ENCODE assay signal across 10 mouse cellular contexts in the genomic region with DNA sequence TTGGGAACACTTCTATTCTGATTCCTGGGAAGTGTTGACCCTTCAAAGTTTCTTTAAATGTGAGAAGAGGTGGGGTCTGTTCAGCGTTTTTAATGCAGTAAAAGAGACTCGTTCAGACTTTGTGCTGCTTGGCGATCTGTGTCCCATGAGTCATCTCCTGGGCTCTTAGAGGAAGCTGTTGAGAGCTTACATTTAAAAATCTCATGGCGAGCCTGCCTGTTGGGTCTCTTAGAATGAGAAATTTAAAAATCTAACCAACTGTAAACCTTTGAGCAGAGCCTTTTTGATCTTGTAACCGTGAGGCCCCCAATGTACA. TPM values are rescaled to one million over a fixed set of nuclear protein-coding genes. Genes with fewer than 3 reads are reported as not detected.
DNase-seq lines count a peak whose midpoint lies in the region; ATAC-seq and TF ChIP-seq lines count a peak whose summit lies in the region.
"Had no signal": no experiment of that assay in that cellular context is flagged by ENCODE, and none has a peak within 500 bp of the region (broad histone marks: within the 10 kb centered on the region; RNA-seq: fewer than 3 reads in every experiment).

No protein-coding gene starts in this region.

- peaks cover 53% of the 10 kb centered on the region for H3K4me1 ChIP-seq in heart, embryonic 12.5 days (replicated peaks)
- H3K4me1 ChIP-seq in lung, embryonic 15.5 days = peaks cover 35% of the 10 kb centered on the region
- peaks cover 5% of the 10 kb centered on the region; the same call in 1 of the 2 replicates for H3K4me1 ChIP-seq in intestine, postnatal 0 days (replicated peaks; ENCODE audit: control insufficient read depth, insufficient read depth, low read length)
- H3K4me1 ChIP-seq in stomach, embryonic 15.5 days = peaks cover 22% of the 10 kb centered on the region
- H3K4me1 ChIP-seq in midbrain, embryonic 10.5 days = peaks cover 13% of the 10 kb centered on the region

- WGBS in heart, embryonic 12.5 days = 35% methylated on average over 5 of the region's 5 CpGs
- WGBS in lung, embryonic 15.5 days = 55% methylated on average over 5 of the region's 5 CpGs
- whole genome bisulfite sequencing in intestine, postnatal 0 days = 25% methylated on average over 5 of the region's 5 CpGs
- WGBS in stomach, embryonic 15.5 days = 49% methylated on average over 5 of the region's 5 CpGs
- WGBS in midbrain, embryonic 10.5 days = 76% methylated on average over 5 of the region's 5 CpGs

- H3K27ac ChIP-seq in heart, embryonic 12.5 days (ENCODE audit: poor library complexity, severe bottlenecking) = peak overlapping the region; percentile 61; the same call in 1 of the 2 replicates
- H3K27ac ChIP-seq in lung, embryonic 15.5 days = 0 out of 2 replicates have a peak overlapping the region, but pooled peaks have one; percentile 5
- peak overlapping the region; percentile 36; the same call in 1 of the 2 replicates for H3K27ac ChIP-seq in intestine, postnatal 0 days (ENCODE audit: low read depth, low read length)
- peak overlapping the region; percentile 53 for H3K27ac ChIP-seq in stomach, embryonic 15.5 days
- H3K27ac ChIP-seq in midbrain, embryonic 10.5 days (replicated peaks) = no peak overlapping the region

- no peak for ATAC-seq in heart, embryonic 12.5 days (ENCODE audit: insufficient number of reproducible peaks, low FRiP score)
- ATAC-seq in lung, embryonic 15.5 days (ENCODE audit: borderline replicate concordance, extremely low read depth, low FRiP score, low TSS enrichment) = no peak
- ATAC-seq in intestine, postnatal 0 days = no peak
- no peak for ATAC-seq in stomach, embryonic 15.5 days (ENCODE audit: insufficient read depth, low FRiP score, low read depth)

- intact Hi-C loops in heart, postnatal 10 days (cut with DNase I) = loop anchor here (5.0 kb wide), 1 partner anchor 36 kb away; no protein-coding TSS in a partner anchor

- no peak overlapping the region for H3K4me3 ChIP-seq in heart, embryonic 12.5 days
- H3K4me3 ChIP-seq in lung, embryonic 15.5 days = no peak overlapping the region
- H3K4me3 ChIP-seq in intestine, postnatal 0 days (ENCODE audit: low read depth, low read length) = no peak overlapping the region
- H3K4me3 ChIP-seq in stomach, embryonic 15.5 days (replicated peaks) = no peak overlapping the region
- H3K4me3 ChIP-seq in midbrain, embryonic 10.5 days = no peak overlapping the region

- no peak overlapping the region for H3K9ac ChIP-seq in heart, embryonic 12.5 days
- H3K9ac ChIP-seq in lung, embryonic 15.5 days = no peak overlapping the region
- no peak overlapping the region for H3K9ac ChIP-seq in intestine, postnatal 0 days (ENCODE audit: low read depth, low read length)
- no peak overlapping the region for H3K9ac ChIP-seq in stomach, embryonic 15.5 days

- TF ChIP-seq CTCF in intestine, postnatal 0 days (IDR thresholded peaks at IDR 0.05; ENCODE audit: low read depth) = no peak

- H3K4me2 ChIP-seq in heart, embryonic 12.5 days = no peak overlapping the region
- no peak overlapping the region for H3K4me2 ChIP-seq in lung, embryonic 15.5 days
- no peak overlapping the region for H3K4me2 ChIP-seq in intestine, postnatal 0 days (replicated peaks; ENCODE audit: low read depth)
- no peak overlapping the region for H3K4me2 ChIP-seq in stomach, embryonic 15.5 days

- H3K36me3 ChIP-seq in heart, embryonic 12.5 days = peaks cover 12% of the 10 kb centered on the region
- peaks cover 8% of the 10 kb centered on the region; the same call in 1 of the 2 replicates for H3K36me3 ChIP-seq in lung, embryonic 15.5 days
- H3K36me3 ChIP-seq in intestine, postnatal 0 days (ENCODE audit: control insufficient read depth, insufficient read depth) = peaks cover 3% of the 10 kb centered on the region; the same call in 1 of the 2 replicates
- peaks cover 6% of the 10 kb centered on the region; the same call in 1 of the 2 replicates for H3K36me3 ChIP-seq in stomach, embryonic 15.5 days
- H3K36me3 ChIP-seq in midbrain, embryonic 10.5 days = peaks cover 4% of the 10 kb centered on the region; the same call in 1 of the 2 replicates

- H3K27me3 ChIP-seq in heart, embryonic 12.5 days (replicated peaks) = no peaks in the 10 kb centered on the region
- H3K27me3 ChIP-seq in lung, embryonic 15.5 days = no peaks in the 10 kb centered on the region
- H3K27me3 ChIP-seq in intestine, postnatal 0 days (replicated peaks; ENCODE audit: control insufficient read depth, insufficient read depth, low read length) = no peaks in the 10 kb centered on the region
- H3K27me3 ChIP-seq in stomach, embryonic 15.5 days (replicated peaks) = no peaks in the 10 kb centered on the region
- no peaks in the 10 kb centered on the region for H3K27me3 ChIP-seq in midbrain, embryonic 10.5 days (ENCODE audit: low read depth, poor library complexity, severe bottlenecking)

- no peak for DNase-seq in heart, postnatal 10 days
- no peak for DNase-seq in lung, postnatal 25 days (ENCODE audit: low spot score)
- no peak for DNase-seq in layer of hippocampus, adult 9-11 months
- DNase-seq in midbrain, embryonic 10.5 days (ENCODE audit: low spot score) = no peak
- DNase-seq: gastrocnemius, postnatal 36 days; lung, adult 18-20 months had no signal

- no peaks in the 10 kb centered on the region for H3K9me3 ChIP-seq in heart, embryonic 12.5 days (replicated peaks)
- no peaks in the 10 kb centered on the region for H3K9me3 ChIP-seq in lung, embryonic 15.5 days
- no peaks in the 10 kb centered on the region for H3K9me3 ChIP-seq in intestine, postnatal 0 days (ENCODE audit: control insufficient read depth)
- H3K9me3 ChIP-seq in stomach, embryonic 15.5 days = no peaks in the 10 kb centered on the region
- no peaks in the 10 kb centered on the region for H3K9me3 ChIP-seq in midbrain, embryonic 10.5 days (replicated peaks)

RNA-seq across cellular contexts. Expression of gene Umps, which starts 43.9 kb away (rescaled TPM):
- 34.6 and 38.2 TPM in 2 replicates for polyA plus RNA-seq in heart, embryonic 12.5 days (2016; fragmentation: Nextera tagmentation; extraction: Ambion mirVana)
- 10 to 100 TPM; 12.0 to 12.1 TPM for total RNA-seq in heart, postnatal 10 days (2021)
- 56.0 and 58.9 TPM in 2 replicates for polyA plus RNA-seq in lung, embryonic 15.5 days (2015; fragmentation: Nextera tagmentation; extraction: Ambion mirVana)
- 12.4 and 13.1 TPM in 2 replicates for polyA plus RNA-seq in intestine, postnatal 0 days (2015; fragmentation: Nextera tagmentation; extraction: Ambion mirVana)
- 56.3 and 61.1 TPM in 2 replicates for polyA plus RNA-seq in stomach, embryonic 15.5 days (2015; fragmentation: Nextera tagmentation; extraction: Ambion mirVana)
- 82.5 and 95.8 TPM in 2 replicates for polyA plus RNA-seq in midbrain, embryonic 10.5 days (2016; fragmentation: Nextera tagmentation; extraction: Ambion mirVana)
